Mouse (Mus musculus): Measurements from ENCODE around the gene Flt3l. TPM values are rescaled to one million over a fixed set of nuclear protein-coding genes. Genes with fewer than 3 reads are reported as not detected.
"Not testable (repeated sequence)": the region's sequence is repeated elsewhere in the genome, so short reads cannot be mapped to it uniquely, and the experiment has no call there.

The Flt3l gene
- 1 to 10 TPM in 3 of 4 experiments, under 1 TPM in 1; 0.94 to 2.7 (median 2.3) TPM for total RNA-seq (2022)

DNA sequence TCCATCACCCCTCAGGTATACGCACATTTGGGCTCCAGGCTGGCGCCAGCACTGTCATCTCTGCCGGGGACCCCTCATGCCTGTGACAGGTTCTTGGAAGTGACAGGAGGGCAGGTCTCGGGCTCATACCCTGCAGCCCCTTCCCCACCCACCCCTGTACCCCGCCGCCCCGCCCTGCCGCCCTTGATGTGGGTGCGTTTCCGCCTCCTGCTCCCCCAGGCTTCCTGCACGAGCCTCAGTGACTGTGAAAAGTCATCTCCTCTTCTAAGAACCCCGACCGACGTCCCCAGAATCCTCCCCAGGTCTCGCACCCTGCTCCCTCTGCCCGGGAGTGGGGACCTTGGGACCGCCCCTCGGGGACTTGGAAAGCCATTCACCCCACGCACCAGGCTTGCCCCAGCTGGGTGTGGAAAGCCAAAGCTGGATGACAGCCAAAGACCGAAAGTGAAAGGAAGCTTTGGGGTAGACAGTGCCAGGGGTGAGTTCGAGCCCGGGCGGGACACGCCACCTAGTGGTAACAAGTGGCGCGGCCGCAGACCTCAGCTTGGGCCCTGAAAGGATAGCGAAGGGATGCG lies at the start of gene Flt3l, which contains the start of gene Gm45713:
Gene Flt3l, minus strand, starts transcription at position 440 of the 575 bp plus-strand sequence.
Gene Gm45713, minus strand, starts transcription at position 239 of the 575 bp plus-strand sequence.
- DNase-seq (ENCODE audit: low spot score in 2 of 2) = peak; percentile 88 to 89

DNA sequence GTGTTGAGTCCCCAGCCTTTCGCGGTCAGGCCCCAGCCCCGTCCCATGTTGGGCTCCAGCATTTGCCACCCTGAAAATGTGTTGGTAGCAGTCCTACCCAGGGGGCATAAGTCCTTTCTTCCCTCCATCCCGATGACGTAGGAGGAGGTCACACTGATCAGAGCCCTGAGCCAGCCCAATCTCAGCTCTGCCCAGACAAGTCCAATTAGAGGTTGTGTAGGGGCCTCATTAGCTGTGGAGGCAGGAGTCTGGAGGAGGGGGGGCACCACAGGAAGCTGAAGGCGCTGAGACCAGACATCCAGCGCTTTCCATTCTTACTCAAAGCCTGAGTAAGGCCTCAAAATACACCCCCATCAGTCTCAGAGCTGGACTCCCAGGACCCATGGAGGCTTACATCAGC lies 49.7 kb upstream of the Flt3l start:
- no peak for DNase-seq (ENCODE audit: low spot score in 2 of 2)

DNA sequence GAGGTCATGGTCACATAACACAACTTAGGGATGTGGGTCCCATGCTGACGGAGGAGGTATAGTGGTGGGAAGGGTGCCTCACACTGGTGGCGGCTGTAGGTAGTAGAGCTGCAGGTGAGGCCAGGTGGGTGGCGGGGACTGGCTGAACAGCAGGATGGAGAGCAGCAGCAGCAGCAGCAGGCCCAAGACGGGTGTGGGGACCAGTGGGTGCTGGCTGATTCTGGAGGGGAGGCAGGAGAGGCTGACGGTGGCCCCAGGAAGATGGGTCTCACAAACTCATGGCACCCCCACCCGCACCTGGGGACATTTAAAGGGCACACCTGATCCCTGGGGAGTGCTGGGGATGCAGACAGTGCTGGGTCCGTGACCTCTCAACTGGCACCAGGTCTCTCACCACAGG lies 47.4 kb upstream of the Flt3l start:
- DNase-seq (ENCODE audit: low spot score in 2 of 2) = no peak

DNA sequence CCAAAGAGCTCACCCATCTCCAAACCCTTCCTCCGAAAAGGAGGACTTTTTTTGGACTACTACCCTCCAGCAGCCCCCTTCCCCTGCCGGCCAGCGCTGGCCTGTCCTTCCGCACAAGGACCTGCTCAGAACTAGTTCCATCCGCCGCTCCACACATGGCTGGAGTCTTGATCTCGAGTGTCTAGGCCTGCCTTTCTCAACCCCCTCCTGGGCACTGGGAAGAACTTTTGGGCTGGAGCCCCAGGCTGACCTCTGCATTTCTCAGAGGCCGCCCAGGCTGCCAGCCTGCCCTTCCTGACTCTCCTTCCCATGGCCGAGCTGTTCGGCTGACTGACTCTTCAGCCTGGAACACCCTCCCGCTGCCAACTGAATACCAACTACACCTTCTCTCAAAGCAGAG lies 46.4 kb upstream of the Flt3l start:
- DNase-seq (ENCODE audit: low spot score in 2 of 2) = peak in 1 of 2 experiments; percentile 36

DNA sequence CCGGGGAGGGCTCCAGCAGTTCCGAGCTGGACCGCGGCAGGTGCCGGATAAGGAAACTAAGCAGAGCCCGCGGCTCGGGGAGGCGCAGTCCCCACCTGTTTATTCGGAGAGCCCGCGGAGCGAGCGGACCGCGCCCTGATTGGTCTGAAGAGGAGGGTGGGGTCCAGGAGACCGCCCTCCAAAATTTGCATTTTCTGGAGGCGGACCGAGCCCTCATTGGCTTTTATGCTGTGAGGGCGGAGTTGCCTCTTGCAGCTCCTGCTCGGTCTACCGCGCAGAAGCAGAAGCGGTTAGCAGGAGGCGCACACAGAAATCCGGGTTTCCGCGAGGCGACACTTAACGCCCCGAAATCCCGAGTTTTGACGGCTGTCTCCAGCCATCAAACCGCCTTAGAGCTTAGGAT lies 46.0 kb upstream of the Flt3l start:
- DNase-seq (ENCODE audit: low spot score in 2 of 2) = peak; percentile 75 to 81

DNA sequence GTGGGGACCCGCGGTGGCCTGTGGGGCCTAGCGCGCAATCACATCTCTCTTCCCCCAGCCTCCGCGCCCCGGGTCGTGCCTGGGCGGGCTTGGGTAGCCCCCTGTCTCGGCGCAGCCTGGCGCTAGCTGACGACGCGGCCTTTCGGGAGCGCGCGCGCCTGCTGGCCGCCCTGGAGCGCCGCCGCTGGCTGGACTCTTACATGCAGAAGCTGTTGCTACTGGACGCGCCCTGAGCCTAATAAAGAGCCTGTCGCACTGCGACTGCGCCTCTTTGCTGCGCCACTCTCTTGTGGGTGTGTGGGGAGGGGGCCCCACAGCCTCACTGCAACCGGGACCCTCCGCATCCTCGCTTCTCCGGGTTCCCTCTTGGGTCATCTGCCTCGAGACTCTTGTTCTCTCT lies 45.3 kb upstream of the Flt3l start:
- no peak for DNase-seq (ENCODE audit: low spot score in 2 of 2)

DNA sequence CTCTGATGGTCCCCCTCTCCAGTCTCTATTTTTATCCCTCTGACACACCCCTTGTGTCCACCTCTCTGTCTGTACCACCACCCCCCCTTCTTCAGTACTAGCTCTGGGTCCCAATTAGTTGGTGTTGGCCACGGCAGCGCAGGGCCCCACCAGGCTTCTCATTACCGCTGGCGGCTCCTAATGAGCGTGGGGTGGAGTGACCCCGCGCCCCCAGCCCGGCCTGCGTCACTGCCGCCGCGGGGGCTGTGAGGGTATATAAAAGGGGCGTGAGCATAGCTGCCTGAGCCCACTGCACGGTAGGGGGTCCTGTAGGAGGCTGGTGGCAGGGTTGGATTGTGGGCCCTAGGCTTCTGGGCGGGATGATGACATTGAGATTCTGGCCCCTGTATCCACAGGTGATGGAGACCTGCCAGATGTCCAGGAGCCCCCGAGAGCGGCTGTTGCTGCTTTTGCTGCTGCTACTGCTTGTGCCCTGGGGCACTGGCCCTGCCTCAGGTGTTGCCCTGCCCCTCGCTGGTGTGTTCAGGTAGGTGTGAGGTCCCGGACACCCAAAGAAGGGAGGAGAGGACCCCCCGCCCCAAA lies 44.8 kb upstream of the Flt3l start, which contains the start of gene Pth2:
Gene Pth2, plus strand, starts transcription at position 100 of the 582 bp plus-strand sequence.
- DNase-seq (ENCODE audit: low spot score in 2 of 2) = no peak

DNA sequence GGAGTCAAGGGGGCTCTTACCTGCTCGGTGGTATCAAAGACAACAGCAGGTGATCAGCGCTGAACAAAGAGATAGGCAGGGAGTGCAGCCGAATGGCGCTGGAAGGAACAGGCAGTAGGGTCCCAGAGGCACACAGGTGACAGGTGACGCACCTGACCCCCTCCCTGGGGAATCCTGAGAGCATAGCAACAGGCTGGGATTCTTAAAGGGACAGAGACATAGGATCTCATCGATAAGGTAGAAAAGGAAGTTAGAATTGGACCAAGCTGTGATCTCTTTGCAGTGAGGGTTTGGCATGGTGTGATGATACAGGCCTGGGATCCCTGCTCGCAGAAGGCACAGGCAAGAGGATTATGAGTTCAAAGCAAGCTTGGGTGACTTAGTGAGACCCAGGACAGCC lies 43.2 kb upstream of the Flt3l start, which contains the start of gene Gfy:
Gene Gfy, minus strand, starts transcription at position 101 of the 400 bp plus-strand sequence.
- no peak for DNase-seq (ENCODE audit: low spot score in 2 of 2)

DNA sequence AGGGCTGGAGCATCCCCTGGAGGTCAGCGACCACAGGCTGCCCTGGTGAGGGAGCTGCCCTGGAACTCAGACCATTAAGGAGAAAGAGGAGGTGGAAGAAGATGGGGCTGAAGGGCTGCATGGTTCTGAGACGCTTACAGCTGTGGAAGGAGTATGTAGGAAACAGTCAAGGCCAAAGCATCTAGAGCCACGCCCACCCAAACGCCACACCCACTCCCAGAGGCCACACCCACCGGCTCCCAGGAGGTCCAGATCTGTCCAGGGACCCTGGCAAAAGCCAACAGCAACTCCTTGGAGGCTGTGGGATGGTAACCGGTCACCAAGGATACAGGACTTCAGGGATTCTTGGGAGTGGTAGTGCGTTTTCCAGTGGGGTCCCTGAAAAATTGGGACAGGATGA lies 42.3 kb upstream of the Flt3l start:
- no peak for DNase-seq (ENCODE audit: low spot score in 2 of 2)

DNA sequence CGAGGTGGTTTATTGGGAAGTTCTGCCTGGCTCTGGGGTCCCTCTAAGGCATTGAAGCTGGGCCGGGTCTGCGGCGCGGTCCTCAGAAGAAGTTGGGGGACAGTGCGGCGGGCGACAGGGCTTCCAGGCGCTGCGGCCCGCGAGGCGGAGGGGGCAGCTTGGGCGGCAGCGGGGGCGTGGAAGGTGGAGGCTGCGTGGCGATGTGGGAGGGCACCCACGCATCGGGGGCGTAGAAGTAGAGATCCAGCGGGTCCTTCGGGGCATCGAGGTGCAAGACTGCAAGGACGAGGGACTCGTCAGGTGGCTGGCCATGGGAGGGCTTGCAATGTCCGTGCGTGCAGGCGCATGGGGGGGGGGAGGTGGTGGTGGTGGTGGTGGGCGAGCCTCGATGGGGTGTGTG lies 40.1 kb upstream of the Flt3l start:
- DNase-seq (ENCODE audit: low spot score in 2 of 2) = no peak

DNA sequence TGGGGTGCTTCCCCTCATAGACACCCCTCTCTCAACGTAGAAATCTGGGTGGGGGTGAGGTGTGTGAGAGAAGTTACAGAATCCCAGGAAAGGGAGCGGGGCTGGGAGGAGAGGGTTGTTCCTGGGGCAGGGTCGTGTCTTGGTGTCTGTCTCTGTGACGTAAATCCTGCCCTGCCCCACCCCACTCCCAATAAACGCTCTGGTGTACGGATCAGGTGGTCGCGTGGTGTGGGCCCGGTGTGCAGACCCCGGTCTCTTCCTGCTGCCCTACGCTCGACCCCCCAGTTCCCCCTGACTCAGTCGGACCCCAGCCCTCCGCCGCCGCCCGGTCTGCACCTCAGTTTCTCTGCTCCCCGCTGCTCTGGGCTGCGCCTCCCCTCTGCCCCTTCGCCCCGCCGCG lies 39.7 kb upstream of the Flt3l start:
- no peak for DNase-seq (ENCODE audit: low spot score in 2 of 2)

DNA sequence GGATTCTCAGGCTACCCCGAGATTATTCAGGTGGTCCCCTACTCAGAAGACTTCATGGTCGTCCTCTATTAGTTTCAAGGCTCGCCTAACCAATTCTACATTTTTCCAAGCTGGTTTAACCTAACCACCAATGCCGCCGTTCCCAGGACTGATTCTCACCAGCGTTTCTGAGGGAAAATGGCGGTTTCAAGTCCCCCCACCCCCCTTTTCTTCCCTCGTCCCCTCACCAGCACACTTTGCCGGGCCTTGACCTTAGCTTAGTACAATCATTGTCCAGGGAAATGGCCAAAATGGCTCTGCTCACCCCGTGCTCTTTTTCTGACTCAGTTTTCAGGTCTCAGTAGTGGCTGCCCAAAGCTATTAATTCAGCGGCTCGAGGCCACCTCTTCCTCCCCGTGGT lies 39.2 kb upstream of the Flt3l start:
- DNase-seq (ENCODE audit: low spot score in 2 of 2) = no peak

DNA sequence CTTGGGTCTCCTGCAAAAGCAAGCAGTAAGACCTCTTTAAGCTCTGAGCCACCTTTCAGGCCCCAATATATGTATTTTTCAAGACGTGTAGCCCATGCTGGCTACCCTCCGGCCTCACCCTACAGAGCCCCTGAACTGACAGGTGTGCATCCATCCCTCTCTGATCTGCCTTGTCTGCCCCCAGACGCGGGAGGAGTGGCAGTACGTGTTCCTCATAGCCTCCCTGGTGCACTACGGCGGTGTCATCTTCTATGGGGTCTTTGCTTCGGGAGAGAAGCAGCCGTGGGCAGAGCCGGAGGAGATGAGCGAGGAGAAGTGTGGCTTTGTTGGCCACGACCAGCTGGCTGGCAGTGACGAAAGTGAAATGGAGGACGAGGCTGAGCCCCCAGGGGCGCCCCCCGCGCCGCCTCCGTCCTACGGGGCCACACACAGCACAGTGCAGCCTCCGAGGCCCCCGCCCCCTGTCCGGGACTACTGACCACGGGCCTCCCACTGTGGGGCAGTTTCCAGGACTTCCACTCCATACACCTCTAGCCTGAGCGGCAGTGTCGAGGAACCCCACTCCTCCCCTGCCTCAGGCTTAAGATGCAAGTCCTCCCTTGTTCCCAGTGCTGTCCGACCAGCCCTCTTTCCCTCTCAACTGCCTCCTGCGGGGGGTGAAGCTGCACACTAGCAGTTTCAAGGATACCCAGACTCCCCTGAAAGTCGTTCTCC lies 38.5 kb upstream of the Flt3l start:
- no peak for DNase-seq (ENCODE audit: low spot score in 2 of 2)

DNA sequence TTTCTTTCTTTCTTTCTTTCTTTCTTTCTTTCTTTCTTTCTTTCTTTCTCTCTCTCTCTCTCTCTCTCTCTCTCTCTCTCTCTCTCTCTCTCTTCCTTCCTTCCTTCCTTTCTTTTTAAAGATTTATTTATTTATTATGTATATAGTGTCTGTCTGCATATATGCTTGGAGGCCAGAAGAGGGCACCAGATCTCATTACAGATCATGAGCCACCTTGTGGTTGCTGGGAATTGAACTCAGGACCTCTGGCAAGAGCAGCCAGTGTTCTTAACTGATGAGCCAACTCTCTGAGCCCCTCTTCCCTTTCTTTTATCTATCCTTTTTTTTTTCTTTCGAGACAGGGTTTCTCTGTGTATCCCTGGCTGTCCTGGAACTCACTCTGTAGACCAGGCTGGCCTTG lies 37.5 kb upstream of the Flt3l start:
- DNase-seq (ENCODE audit: low spot score in 2 of 2) = not testable (repeated sequence)

DNA sequence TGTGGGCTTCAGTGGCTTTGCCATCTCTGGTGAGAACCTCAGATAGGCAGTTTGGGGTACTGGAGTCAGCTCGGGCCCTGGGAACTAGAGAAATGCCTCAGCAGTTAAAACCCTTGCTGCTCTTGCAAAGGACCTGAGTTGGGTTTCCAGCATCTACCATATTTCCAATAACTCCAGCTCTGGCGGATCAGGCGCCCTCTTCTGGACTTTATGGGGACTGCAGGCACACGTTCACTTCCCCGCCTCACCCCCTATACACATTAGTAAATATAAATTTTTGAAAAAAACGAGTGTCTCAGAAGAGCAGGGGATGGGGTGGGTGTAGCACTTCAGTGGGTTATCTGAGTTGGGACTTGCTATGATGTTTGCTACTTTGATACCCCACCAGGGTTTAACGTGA lies 36.7 kb upstream of the Flt3l start:
- no peak for DNase-seq (ENCODE audit: low spot score in 2 of 2)

DNA sequence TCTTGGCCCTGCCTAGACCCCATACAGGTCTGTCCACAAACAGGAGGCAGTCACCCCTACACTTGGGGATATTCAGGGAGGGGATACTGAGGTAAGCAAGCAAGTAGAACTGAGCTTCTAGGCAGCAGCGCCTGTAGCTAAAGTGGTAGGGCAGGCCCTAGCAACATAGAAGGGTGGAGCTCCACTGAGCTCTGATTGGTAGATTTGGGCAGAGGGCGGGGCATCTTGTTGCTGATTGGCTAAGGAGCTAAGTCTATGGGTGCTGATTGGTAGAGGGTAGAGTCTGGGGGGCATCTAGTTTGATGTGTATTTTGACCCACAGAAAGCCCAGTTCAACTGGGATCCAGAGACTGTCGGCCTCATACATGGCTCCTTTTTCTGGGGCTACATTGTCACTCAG lies 33.3 kb upstream of the Flt3l start:
- DNase-seq (ENCODE audit: low spot score in 2 of 2) = no peak

DNA sequence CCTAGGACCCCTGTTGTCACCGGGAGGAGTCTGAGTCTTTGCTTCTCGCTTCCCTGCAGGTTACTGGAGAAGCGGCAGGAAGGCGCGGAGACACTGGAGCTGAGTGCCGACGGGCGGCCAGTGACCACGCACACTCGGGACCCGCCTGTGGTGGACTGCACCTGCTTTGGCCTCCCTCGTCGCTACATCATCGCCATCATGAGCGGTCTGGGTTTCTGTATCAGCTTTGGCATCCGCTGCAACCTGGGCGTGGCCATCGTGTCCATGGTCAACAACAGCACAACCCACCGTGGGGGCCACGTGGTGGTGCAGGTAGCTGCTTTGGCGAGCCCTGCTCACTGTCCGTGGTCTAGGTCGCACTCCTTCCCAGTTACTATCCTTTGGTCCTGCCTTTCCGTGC lies 32.4 kb upstream of the Flt3l start:
- no peak for DNase-seq (ENCODE audit: low spot score in 2 of 2)

DNA sequence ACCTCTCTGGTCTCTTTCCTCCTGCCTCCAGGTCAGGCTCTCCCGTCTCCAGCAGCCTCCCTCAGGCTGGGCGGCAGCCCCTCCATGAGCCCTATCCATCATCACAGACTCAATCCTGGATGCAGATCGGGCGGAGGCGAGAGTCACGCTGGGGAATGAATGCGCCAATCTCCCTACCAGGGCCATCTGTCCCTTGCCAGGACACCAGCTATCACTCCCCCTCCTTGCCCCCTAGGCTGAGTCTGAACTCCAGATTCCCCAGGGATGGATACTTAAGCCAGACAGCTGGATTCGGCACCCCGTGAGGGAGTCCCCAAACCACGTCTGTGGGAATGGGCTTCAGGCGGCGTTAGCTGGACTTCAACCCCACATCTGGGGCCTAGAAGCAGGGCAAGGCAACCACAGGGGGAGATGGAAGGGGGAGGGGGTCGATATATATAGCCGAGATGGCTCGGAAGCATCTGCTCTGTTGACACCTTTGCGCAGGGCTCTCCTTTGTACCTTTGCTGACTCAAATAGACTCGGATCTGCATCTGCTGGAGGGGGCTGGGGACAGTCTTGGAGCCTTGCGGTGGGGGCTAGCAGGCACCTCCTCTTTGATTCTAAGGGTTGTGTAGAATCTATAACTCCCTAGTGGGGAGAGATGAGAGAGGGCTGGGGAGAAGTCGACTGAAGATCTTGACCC lies 31.7 kb upstream of the Flt3l start:
- no peak for DNase-seq (ENCODE audit: low spot score in 2 of 2)

DNA sequence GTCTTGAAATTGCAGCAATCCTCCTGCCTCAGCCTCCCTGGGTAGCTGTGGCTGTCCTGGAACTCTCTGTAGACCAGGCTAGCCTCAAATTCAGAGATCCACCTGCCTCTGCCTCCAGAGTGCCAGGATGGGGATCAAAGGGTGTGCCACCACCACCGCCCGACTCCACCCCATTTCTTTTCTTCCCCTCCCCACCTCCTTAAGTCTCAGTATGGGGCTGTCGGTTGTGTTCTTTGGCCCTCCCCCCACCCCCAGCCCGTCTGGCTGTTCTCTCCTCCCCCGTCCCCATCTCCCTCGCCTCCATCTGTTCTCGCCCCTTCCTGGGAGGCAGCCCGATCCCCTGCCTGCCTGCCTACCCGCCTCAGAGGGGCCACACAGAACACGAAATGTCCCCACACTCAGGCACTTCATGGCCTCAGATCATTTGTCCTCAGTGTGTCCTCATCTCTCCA lies 30.7 kb upstream of the Flt3l start:
- no peak for DNase-seq (ENCODE audit: low spot score in 2 of 2)

DNA sequence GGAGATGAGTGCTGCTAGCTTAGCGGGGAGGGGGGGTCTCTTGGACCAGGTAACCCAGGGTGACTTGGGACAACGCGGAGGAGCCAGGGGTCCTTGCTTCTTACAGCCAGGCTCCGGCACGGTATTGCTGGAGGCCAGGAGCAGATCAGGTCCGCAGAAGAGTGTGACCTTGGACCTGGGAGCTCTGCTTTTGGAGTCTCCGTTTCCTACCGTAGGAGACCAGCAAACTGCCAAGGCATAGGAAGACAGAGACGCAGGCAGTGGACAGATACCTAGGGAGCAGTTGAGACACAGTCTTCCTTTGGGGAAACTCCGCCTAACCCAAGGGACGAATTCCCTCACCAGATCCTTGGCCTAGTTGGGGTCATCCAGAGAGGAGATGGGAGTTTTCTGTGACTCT lies 29.5 kb upstream of the Flt3l start:
- DNase-seq (ENCODE audit: low spot score in 2 of 2) = no peak

DNA sequence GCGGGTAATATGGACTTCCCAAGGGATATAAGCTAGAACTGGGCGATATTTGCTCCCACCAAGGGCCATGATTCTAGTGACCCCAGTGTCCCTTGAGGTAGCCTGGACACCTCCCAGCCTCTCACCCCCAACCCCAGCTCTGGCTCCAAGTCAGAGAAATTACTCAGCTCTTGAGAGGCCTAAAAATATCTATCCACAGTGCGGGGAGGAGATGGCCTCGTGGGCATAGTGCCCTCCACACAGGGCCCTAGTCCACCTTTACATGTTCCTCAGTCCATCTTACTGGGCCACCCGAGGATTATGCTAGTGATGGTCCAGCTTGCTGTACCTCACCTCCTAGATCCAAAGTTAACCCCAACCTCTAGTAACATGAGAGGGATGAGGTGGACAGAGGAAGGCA lies 28.6 kb upstream of the Flt3l start:
- DNase-seq (ENCODE audit: low spot score in 2 of 2) = no peak
